ENCODE assay signal across 31 mouse cellular contexts in genomic region chr5:114115030-114115429, GRCm38 (mm10). TPM values are rescaled to one million over a fixed set of nuclear protein-coding genes. Genes with fewer than 3 reads are reported as not detected.
DNase-seq lines count a peak whose midpoint lies in the region; ATAC-seq and TF ChIP-seq lines count a peak whose summit lies in the region.
"Had no signal": no experiment of that assay in that cellular context is flagged by ENCODE, and none has a peak within 500 bp of the region (broad histone marks: within the 10 kb centered on the region; RNA-seq: fewer than 3 reads in every experiment).

No protein-coding gene starts in this region.

- peaks cover 77% of the 10 kb centered on the region for H3K36me3 ChIP-seq in intestine, postnatal 0 days (ENCODE audit: control insufficient read depth, insufficient read depth)
- H3K36me3 ChIP-seq in intestine, embryonic 16.5 days (ENCODE audit: control insufficient read depth, insufficient read depth, low read length), result peaks cover 9% of the 10 kb centered on the region
- H3K36me3 ChIP-seq in splenic B cell, adult 2 months (ENCODE audit: control insufficient read depth, insufficient read depth, low read length, poor library complexity, severe bottlenecking), result peaks cover 2% of the 10 kb centered on the region; the same call in 1 of the 2 replicates

- no peaks in the 10 kb centered on the region for H3K27me3 ChIP-seq in intestine, postnatal 0 days (replicated peaks; ENCODE audit: control insufficient read depth, insufficient read depth, low read length)
- H3K27me3 ChIP-seq in intestine, embryonic 16.5 days (replicated peaks; ENCODE audit: control insufficient read depth, insufficient read depth, low read length), result no peaks in the 10 kb centered on the region
- no peaks in the 10 kb centered on the region for H3K27me3 ChIP-seq in splenic B cell, adult 2 months (ENCODE audit: control insufficient read depth, insufficient read depth, low read length, poor library complexity, severe bottlenecking)
- H3K27me3 ChIP-seq: embryonic facial prominence, embryonic 13.5 days; forebrain, embryonic 12.5 days; forebrain, embryonic 15.5 days; heart, embryonic 12.5 days; heart, embryonic 15.5 days had no signal

- peak; percentile 23 for DNase-seq in splenic B cell, adult 2 months (ENCODE audit: low read depth, low spot score)
- DNase-seq in frontal cortex, postnatal 14 days (ENCODE audit: low spot score in 2 of 2), result no peak
- DNase-seq in gastrocnemius, adult 8-10 months (ENCODE audit: low spot score in 2 of 2), result no peak
- DNase-seq: adrenal gland, adult 8-10 months; adrenal gland, postnatal 25 days; B cell, adult 2 months; cerebellum, adult 2 months; cerebellum, adult 9-11 months; cerebellum, postnatal 25 days; embryo, embryonic 11 days; gastrocnemius, postnatal 14 days; heart, adult 18-20 months; heart, postnatal 10 days; heart, postnatal 4 days; kidney, adult 11 months had no signal

- H3K4me2 ChIP-seq in intestine, postnatal 0 days (replicated peaks; ENCODE audit: low read depth), result no peak overlapping the region
- no peak overlapping the region for H3K4me2 ChIP-seq in intestine, embryonic 16.5 days (ENCODE audit: low read depth, low read length)
- H3K4me2 ChIP-seq: embryonic facial prominence, embryonic 13.5 days; forebrain, embryonic 12.5 days; forebrain, embryonic 15.5 days; heart, embryonic 12.5 days; heart, embryonic 15.5 days; hindbrain, embryonic 14.5 days had no signal

- no peak overlapping the region for H3K4me3 ChIP-seq in intestine, postnatal 0 days (ENCODE audit: low read depth, low read length)
- H3K4me3 ChIP-seq in intestine, embryonic 16.5 days (ENCODE audit: low read length), result no peak overlapping the region
- H3K4me3 ChIP-seq: embryonic facial prominence, embryonic 10.5 days; embryonic facial prominence, embryonic 13.5 days; erythroblast, embryonic 14.5 days; forebrain, embryonic 12.5 days; forebrain, embryonic 15.5 days; heart, embryonic 12.5 days; heart, embryonic 15.5 days had no signal

- ATAC-seq in intestine, postnatal 0 days, result no peak
- ATAC-seq in intestine, embryonic 16.5 days, result no peak
- ATAC-seq in granulocyte monocyte progenitor cell, adult 5-6 weeks (replicated peaks; ENCODE audit: poor library complexity, severe bottlenecking), result peak; percentile 88
- ATAC-seq: forebrain, embryonic 15.5 days; hindbrain, postnatal 0 days; inflammation-experienced regulatory T-cells, adult 6 months had no signal

- no peaks in the 10 kb centered on the region for H3K9me3 ChIP-seq in intestine, postnatal 0 days (ENCODE audit: control insufficient read depth)
- no peaks in the 10 kb centered on the region for H3K9me3 ChIP-seq in intestine, embryonic 16.5 days (ENCODE audit: control insufficient read depth, low read length)
- H3K9me3 ChIP-seq: embryonic facial prominence, embryonic 10.5 days; embryonic facial prominence, embryonic 13.5 days; forebrain, embryonic 12.5 days; forebrain, embryonic 15.5 days; heart, embryonic 12.5 days; heart, embryonic 15.5 days had no signal

- H3K27ac ChIP-seq in intestine, postnatal 0 days (ENCODE audit: low read depth, low read length), result 0 out of 2 replicates have a peak overlapping the region, but pooled peaks have one; percentile 7
- no peak overlapping the region for H3K27ac ChIP-seq in intestine, embryonic 16.5 days (ENCODE audit: low read length)
- H3K27ac ChIP-seq: embryonic facial prominence, embryonic 10.5 days; embryonic facial prominence, embryonic 13.5 days; forebrain, embryonic 12.5 days; forebrain, embryonic 15.5 days; heart, embryonic 15.5 days; hindbrain, embryonic 14.5 days; hindbrain, postnatal 0 days had no signal

- WGBS in intestine, postnatal 0 days, result 80% methylated on average over 5 of the region's 5 CpGs
- WGBS in intestine, embryonic 16.5 days, result 81% methylated on average over 5 of the region's 5 CpGs

- TF ChIP-seq CTCF in intestine, postnatal 0 days (IDR thresholded peaks at IDR 0.05; ENCODE audit: low read depth), result no peak

- no peak overlapping the region for H3K9ac ChIP-seq in intestine, postnatal 0 days (ENCODE audit: low read depth, low read length)
- H3K9ac ChIP-seq in intestine, embryonic 16.5 days (ENCODE audit: low read depth, low read length), result no peak overlapping the region
- H3K9ac ChIP-seq: embryonic facial prominence, embryonic 13.5 days; forebrain, embryonic 12.5 days; forebrain, embryonic 15.5 days; heart, embryonic 12.5 days; heart, embryonic 15.5 days; hindbrain, embryonic 14.5 days had no signal

- no peaks in the 10 kb centered on the region for H3K4me1 ChIP-seq in intestine, postnatal 0 days (replicated peaks; ENCODE audit: control insufficient read depth, insufficient read depth, low read length)
- no peaks in the 10 kb centered on the region for H3K4me1 ChIP-seq in intestine, embryonic 16.5 days (ENCODE audit: control insufficient read depth, insufficient read depth, low read length)
- H3K4me1 ChIP-seq: embryonic facial prominence, embryonic 10.5 days; embryonic facial prominence, embryonic 13.5 days; forebrain, embryonic 12.5 days; forebrain, embryonic 15.5 days; heart, embryonic 12.5 days; heart, embryonic 15.5 days had no signal

RNA-seq across cellular contexts. Expression of gene Alkbh2, which starts 13.0 kb away (rescaled TPM):
- polyA plus RNA-seq in intestine, postnatal 0 days (2015; fragmentation: Nextera tagmentation; extraction: Ambion mirVana), result 6.9 and 7.8 TPM in 2 replicates
- 7.6 and 10.1 TPM in 2 replicates for polyA plus RNA-seq in intestine, embryonic 16.5 days (2015; fragmentation: Nextera tagmentation; extraction: Ambion mirVana)
- 12.0 and 14.8 TPM in 2 replicates for total RNA-seq in granulocyte monocyte progenitor cell, adult 5-6 weeks (2014; fragmentation: Nextera tagmentation)
- 2.4 and 9.2 TPM in 2 replicates for total RNA-seq in granulocyte monocyte progenitor cell, adult 5-6 weeks (2017)
- 1 to 10 TPM in 1 of 4 experiments, under 1 TPM in 2, not detected in 1; 0.67 to 1.2 (median 0.94) TPM for total RNA-seq in gastrocnemius, adult 8-10 months (2022)

RNA-seq across cellular contexts. Expression of gene Ung, which starts 15.2 kb away (rescaled TPM):
- 10.0 and 11.4 TPM in 2 replicates for polyA plus RNA-seq in intestine, postnatal 0 days (2015; fragmentation: Nextera tagmentation; extraction: Ambion mirVana)
- polyA plus RNA-seq in intestine, embryonic 16.5 days (2015; fragmentation: Nextera tagmentation; extraction: Ambion mirVana), result 32.2 and 35.5 TPM in 2 replicates
- 39.0 and 45.5 TPM in 2 replicates for total RNA-seq in granulocyte monocyte progenitor cell, adult 5-6 weeks (2014; fragmentation: Nextera tagmentation)
- 23.6 and 38.6 TPM in 2 replicates for total RNA-seq in granulocyte monocyte progenitor cell, adult 5-6 weeks (2017)
- 10 to 100 TPM in 2 of 4 experiments, 1 to 10 TPM in 2; 6.8 to 11.5 (median 10.0) TPM for total RNA-seq in gastrocnemius, adult 8-10 months (2022)

RNA-seq across cellular contexts. Expression of gene Svop, which starts 23.7 kb away (rescaled TPM):
- polyA plus RNA-seq in intestine, postnatal 0 days (2015; fragmentation: Nextera tagmentation; extraction: Ambion mirVana), result 1.4 and 1.5 TPM in 2 replicates
- polyA plus RNA-seq in intestine, embryonic 16.5 days (2015; fragmentation: Nextera tagmentation; extraction: Ambion mirVana), result 1.7 and 2.0 TPM in 2 replicates
- not detected in 2 replicates for total RNA-seq in granulocyte monocyte progenitor cell, adult 5-6 weeks (2014; fragmentation: Nextera tagmentation)
- not detected in 2 replicates for total RNA-seq in granulocyte monocyte progenitor cell, adult 5-6 weeks (2017)
- total RNA-seq in gastrocnemius, adult 8-10 months (2022), result not detected
- total RNA-seq: gastrocnemius, adult 18-20 months; gastrocnemius, postnatal 14 days; gastrocnemius, postnatal 4 days; heart, adult 18-20 months; heart, postnatal 10 days; MEL had no signal
- polyA plus RNA-seq: erythroblast, embryonic 14.5 days; heart, embryonic 15.5 days; inflammation-experienced regulatory T-cells, adult 6 months had no signal

RNA-seq across cellular contexts. Expression of gene Acacb, which starts 31.3 kb away (rescaled TPM):
- polyA plus RNA-seq in intestine, postnatal 0 days (2015; fragmentation: Nextera tagmentation; extraction: Ambion mirVana), result 0.69 and 1.1 TPM in 2 replicates
- polyA plus RNA-seq in intestine, embryonic 16.5 days (2015; fragmentation: Nextera tagmentation; extraction: Ambion mirVana), result 1.1 and 1.4 TPM in 2 replicates
- 0.45 and 1.7 TPM in 2 replicates for total RNA-seq in granulocyte monocyte progenitor cell, adult 5-6 weeks (2014; fragmentation: Nextera tagmentation)
- total RNA-seq in granulocyte monocyte progenitor cell, adult 5-6 weeks (2017), result 0.10 and 0.13 TPM in 2 replicates
- 100 to 1,000 TPM; 163 to 191 (median 187) TPM for total RNA-seq in gastrocnemius, adult 8-10 months (2022)

RNA-seq across cellular contexts. Expression of gene Usp30, which starts 49.8 kb away (rescaled TPM):
- 5.5 and 5.8 TPM in 2 replicates for polyA plus RNA-seq in intestine, postnatal 0 days (2015; fragmentation: Nextera tagmentation; extraction: Ambion mirVana)
- 9.1 and 9.3 TPM in 2 replicates for polyA plus RNA-seq in intestine, embryonic 16.5 days (2015; fragmentation: Nextera tagmentation; extraction: Ambion mirVana)
- total RNA-seq in granulocyte monocyte progenitor cell, adult 5-6 weeks (2014; fragmentation: Nextera tagmentation), result 5.5 and 6.5 TPM in 2 replicates
- total RNA-seq in granulocyte monocyte progenitor cell, adult 5-6 weeks (2017), result 3.0 and 5.6 TPM in 2 replicates
- total RNA-seq in gastrocnemius, adult 8-10 months (2022), result 1 to 10 TPM; 7.8 to 9.4 (median 8.6) TPM
